Mouse (Mus musculus) retina, adult 2 months (tissue): Measurements from ENCODE around the gene Gfral.
A peak's percentile ranks its signal among the peaks of the same experiment; 100 is the strongest.

Source experiments
- DNase-seq: peaks from one replicate; pipeline ENCODE4 v3.0.0-alpha.2; 2012; ENCODE audit warnings: low read depth, low spot score

The Gfral gene

GRCm38 (mm10) chr9:76213557-76213956 is at the start of gene Gfral:
TSS of gene Gfral (minus strand) at chr9:76213657.
- DNase-seq, result no peak

DNA sequence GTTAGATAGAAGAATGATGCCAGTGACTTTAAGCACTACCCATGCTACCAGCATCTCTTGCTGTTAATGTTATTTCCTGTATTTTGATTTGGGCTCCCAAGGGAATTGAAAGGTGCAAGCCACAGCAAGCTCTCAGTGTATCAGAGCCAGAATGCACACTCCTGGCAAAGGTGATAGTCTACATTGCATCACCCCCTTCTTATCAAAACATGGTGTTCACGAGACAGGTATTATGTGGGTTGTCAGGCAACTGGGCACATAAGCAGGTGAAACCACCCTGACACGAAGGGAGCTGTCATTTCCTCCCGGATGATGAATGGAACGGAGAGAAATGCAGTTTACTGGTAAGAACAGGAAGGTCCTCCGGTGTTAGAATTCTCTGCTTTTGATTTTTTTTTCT is 44.3 kb upstream of the Gfral start:
- DNase-seq, result no peak

DNA sequence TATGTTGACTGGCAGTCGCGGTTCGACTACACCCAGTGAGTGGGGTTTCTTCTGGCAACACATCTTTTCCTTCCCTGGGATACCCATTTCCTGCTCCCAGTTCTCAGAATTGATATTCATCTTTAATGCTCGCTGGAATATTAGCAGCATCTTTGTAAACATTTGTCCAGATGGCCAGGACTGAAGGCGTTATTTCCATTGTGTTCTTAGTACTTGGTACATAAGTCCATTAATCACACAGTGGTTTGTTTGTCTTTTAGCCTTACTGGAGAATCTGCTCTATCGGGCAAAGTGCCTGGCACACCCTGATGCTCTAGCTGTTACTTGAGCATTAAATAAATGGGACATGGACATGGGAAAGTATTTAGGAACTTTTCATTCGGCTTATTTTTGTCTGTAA is 39.1 kb upstream of the Gfral start:
- DNase-seq, result no peak

DNA sequence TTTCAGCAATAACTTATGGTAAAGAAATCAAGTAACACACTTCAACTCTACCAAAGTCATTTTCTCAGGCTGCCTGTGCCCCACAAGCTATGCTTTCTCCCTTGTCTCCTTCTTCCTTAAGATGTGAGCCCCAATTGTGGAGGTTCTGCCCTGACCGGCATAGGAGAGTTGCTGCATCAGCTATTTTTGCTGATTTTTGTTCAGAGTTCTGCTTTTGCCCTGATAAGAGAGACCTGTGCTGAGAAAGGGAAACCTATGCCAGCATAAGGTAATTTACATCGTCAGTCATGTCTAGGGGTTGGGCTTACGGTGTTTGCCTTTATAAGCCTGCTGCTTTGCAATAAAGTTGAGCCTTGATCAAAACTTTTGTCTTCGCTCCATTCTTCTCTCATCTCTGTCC is 38.7 kb upstream of the Gfral start:
- no peak for DNase-seq

DNA sequence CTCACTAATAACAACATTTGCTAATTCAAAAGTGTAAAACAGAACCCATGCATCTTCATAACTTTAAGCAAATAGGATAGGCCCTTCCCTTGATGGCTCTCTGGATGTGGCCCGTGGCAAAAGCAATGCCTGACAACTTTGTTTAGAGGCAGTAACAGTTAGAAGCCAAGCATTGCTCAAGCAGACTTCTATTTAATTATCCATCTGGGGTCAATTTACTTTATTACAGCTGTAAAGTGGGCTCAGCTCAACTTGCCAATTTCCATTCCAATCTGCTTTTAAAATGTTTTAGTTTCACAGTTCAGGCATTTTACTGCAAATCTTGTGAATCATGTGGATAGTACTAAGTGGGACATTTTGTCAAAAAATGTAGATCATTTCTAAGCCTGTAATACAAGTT is 28.9 kb upstream of the Gfral start:
- DNase-seq, result no peak

DNA sequence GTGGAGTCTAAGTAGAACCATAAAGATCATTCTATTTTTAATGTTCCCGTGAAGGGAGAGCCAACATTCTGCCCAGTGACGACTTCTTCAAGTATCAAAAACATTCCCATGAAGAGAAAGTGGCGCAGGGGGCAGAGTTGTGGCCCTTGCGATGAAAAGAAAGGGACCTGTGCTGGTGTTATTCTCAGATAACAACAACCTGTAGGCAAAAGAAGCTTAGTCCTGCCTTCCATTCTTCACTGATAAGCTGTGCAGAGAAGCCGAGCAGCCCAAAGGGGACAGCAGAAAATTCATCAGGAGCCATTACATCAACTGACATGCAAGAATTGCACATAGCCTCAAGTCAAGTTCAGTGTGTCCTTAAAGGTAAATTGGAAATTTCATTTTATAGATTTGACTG is 24.5 kb upstream of the Gfral start:
- no peak for DNase-seq

DNA sequence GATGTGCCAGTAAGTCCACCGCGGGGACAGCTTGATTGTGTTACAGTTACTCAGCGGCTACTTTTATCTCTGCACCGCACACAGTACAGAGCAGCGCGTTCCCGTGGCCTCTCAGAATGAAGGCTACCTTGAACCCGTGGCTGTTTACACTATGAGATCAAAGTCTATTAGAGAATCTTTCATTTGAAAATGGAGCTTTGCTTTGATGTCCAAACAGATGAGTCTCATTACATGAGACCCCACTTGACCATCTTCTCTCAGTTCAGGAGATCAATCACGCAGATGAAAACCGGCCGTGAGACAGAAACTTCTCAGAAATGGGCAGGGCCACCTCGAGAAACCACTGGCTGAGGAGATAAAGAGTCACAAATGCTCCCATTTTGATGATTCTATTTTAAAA is 23.8 kb upstream of the Gfral start:
- no peak for DNase-seq

GRCm38 (mm10) chr9:76236626-76237025 is 23.2 kb upstream of the Gfral start:
- DNase-seq, result peak; percentile 36

- no peak for DNase-seq
These were observed 22.6 kb upstream of the Gfral start for GRCm38 (mm10) chr9:76235945-76236503.

DNA sequence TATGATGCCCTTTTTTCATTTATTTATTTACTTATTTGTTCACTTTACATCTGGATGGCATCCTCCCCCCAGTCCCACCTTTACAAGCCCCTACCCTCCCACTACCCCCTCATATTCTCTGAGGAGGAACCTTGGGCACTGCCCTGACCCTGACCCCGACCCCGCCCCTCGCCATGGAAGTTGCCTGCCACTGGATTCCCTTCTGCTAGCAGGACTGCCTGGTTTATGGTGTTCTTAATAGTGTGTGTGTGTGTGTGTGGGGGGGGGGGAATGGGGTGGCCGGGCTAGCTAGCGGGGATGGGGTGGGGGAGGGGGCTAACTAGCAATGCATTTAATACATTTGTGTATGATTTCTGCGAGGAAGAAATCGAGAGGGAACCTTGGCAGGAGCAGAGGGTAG is 21.4 kb upstream of the Gfral start:
- no peak for DNase-seq

DNA sequence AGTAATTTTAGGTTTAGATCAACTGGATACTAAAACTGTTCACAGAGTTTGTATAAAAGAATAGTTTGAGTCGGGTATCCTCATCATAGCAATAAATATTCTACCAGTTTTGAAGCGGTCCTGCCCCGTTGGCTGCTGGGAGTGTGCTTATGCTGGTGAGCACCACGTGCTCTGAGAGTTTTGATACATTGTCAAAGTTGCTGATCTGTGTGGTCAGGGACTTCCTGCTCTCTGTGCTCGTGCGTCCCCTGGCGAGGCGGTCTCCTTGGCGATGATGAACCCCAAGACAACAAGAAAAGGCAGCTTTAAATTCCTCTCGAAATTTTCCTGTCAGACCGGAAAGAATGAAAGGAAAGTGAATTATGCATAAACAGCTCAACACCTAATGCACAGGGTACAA is 16.9 kb upstream of the Gfral start:
- DNase-seq, result no peak

- DNase-seq, result no peak
These were observed 3.9 kb upstream of the Gfral start for GRCm38 (mm10) chr9:76217178-76217975.

DNA sequence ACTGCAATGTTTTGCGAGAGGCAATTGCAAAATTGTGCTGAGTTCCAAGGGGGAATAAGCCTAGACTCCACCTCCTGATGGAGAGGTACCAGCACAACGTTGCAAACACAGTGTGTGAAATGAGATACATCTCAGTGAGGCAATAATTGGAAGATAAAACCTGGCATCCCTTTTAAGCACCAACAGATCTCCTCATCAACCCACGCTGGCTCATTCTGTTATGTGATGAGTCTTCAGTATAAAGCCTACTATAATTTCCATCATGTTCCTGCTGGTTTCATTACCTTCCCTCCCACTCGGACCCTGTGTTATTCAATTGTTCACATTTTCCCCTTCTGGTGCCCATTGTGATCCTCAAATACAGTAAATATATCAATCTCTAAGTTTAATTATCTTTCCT is 1.2 kb upstream of the Gfral start:
- DNase-seq, result no peak

- no peak for DNase-seq
These were observed 16.5 kb downstream of the Gfral start for GRCm38 (mm10) chr9:76196917-76197316.

DNA sequence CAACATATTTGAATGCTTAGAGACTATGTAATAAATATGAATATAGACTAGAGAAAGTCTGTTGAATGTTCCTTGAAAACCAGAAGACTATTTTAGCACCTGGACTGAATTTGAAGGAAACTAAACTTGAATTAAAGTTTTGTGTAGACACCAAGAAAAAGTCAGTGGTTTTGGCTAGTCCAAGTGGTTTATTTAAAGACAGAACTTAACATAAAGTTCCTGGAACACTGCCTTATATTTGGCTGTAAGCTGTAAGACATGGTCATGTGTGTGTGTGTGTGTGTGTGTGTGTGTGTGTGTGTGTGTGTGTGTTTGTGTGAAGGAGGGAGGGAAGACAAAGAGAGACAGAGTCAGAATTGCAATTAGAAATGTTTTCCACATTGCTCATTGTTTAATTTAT is 34.2 kb downstream of the Gfral start:
- DNase-seq, result no peak

DNA sequence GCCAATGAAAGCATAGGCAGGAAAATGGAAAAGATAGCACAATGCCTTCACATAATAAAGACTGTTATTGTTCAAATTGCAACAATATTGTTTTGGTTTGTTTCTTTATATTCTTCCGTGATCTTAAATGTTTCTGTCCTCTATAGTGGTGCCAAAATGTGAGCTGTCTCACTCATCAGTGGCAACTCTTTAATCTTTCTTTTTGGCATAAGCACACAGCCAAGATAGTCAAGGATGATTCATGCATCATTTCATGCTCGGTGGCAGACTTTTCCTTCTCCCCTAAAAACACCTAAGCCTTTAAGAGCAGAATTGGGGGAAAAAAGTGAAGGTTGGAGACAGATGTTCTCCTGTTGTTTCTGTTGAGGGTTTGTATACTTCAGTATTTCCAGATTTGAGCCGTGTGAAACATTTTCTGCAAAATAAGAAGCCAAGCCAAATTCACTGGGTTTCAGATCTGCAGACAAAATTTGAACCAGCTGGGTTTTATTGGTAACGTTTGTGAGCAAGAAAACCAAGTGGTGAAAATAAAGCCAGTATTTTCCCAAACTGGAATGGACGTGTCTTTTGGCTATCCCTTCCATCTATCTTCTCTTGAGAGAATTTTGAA is 40.7 kb downstream of the Gfral start:
- no peak for DNase-seq

DNA sequence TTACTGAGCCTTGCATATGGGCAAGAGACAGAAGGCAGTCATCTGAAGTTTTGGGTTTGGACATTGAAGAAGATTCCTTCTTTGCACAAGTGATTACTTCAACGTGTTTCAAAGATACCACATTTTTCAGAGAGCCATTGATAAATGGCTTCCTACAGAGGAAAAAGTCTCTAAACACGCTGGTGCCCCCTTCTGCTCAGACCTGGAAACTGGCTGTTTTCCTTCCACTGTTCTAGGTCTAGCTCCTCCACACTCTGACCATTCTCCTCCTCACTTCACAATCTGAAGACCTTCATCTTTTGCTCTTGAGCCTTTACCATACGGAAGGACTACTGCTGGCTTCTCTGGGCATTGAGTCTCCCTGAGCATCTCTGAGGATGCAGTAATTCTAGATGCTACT is 45.1 kb downstream of the Gfral start:
- DNase-seq, result no peak

- DNase-seq, result no peak
These were observed 51.0 kb downstream of the Gfral start for GRCm38 (mm10) chr9:76162446-76162845.

DNA sequence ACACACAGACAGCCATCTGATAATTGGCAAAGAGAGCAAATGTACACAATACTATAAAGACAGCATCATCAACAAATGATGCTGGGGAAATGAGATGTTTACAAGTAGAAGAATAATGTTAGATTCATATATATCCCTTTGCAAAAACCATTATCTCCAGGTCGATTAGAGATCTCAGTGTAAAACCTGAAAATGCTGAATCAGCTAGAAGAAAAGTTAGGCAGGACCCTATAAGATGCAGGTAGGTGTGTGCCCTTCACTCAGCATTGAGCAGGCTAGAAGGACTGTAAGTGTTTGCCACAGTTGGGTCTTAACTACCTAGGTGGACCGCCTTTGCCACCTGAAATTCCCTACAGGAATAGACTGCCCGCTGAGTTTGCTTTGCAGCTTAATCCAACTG is 67.9 kb downstream of the Gfral start:
- DNase-seq, result no peak

GRCm38 (mm10) chr9:76138378-76139109 is 74.9 kb downstream of the Gfral start:
- no peak for DNase-seq

- no peak for DNase-seq
These were observed 79.4 kb downstream of the Gfral start for GRCm38 (mm10) chr9:76134042-76134441.

DNA sequence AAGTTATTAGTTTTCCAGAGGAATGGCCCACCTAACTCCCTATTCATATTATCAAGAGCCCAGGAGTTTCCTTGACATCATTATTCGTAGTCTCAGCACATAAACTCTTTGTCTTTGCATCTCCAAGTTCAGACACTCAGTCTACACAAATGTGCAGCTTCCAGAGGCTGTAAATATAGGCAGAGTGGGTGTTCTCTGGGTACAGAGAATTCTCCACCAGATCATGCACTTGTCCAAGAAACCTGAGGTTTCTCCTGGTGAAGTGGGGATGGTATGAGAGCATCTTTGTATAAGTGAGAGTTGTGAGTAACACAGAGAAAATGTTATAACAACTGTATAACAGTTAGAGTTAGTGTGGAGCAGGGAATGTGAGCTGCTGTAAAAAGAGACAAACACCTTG is 84.1 kb downstream of the Gfral start:
- no peak for DNase-seq

- no peak for DNase-seq
These were observed 89.2 kb downstream of the Gfral start for GRCm38 (mm10) chr9:76124249-76124648.
